17 mouse cellular contexts compared by ENCODE assay signal in genomic region chr10:128128143-128128542, GRCm38 (mm10). TPM values are rescaled to one million over a fixed set of nuclear protein-coding genes. Genes with fewer than 3 reads are reported as not detected.
DNase-seq lines count a peak whose midpoint lies in the region; ATAC-seq and TF ChIP-seq lines count a peak whose summit lies in the region.
"Had no signal": no experiment of that assay in that cellular context is flagged by ENCODE, and none has a peak within 500 bp of the region (broad histone marks: within the 10 kb centered on the region; RNA-seq: fewer than 3 reads in every experiment).

No protein-coding gene starts in this region.

- peaks cover 95% of the 10 kb centered on the region for H3K36me3 ChIP-seq in heart, embryonic 13.5 days
- peaks cover 30% of the 10 kb centered on the region for H3K36me3 ChIP-seq in heart, embryonic 11.5 days (ENCODE audit: control insufficient read depth, insufficient read depth, low read length)
- H3K36me3 ChIP-seq in kidney, embryonic 16.5 days (ENCODE audit: insufficient read depth, low read length), result peaks cover 62% of the 10 kb centered on the region
- peaks cover 59% of the 10 kb centered on the region for H3K36me3 ChIP-seq in lung, postnatal 0 days (ENCODE audit: insufficient read depth, low read length)

- no peak overlapping the region for H3K9ac ChIP-seq in heart, embryonic 13.5 days
- H3K9ac ChIP-seq in heart, embryonic 11.5 days (ENCODE audit: low read depth, low read length), result no peak overlapping the region
- no peak overlapping the region for H3K9ac ChIP-seq in kidney, embryonic 16.5 days (replicated peaks; ENCODE audit: low read length)
- no peak overlapping the region for H3K9ac ChIP-seq in lung, postnatal 0 days (replicated peaks; ENCODE audit: low read depth)
- H3K9ac ChIP-seq: heart, embryonic 15.5 days; hindbrain, embryonic 15.5 days; liver, embryonic 13.5 days; midbrain, embryonic 12.5 days had no signal

- DNase-seq in kidney, adult 9 months, result no peak
- DNase-seq in lung, postnatal 0 days (ENCODE audit: low spot score), result no peak
- DNase-seq in lung, postnatal 14 days, result no peak
- peak; percentile 19 for DNase-seq in lung, postnatal 36 days
- DNase-seq: cerebellum, adult 18-20 months; cerebellum, postnatal 25 days; embryo, embryonic 11 days; kidney, adult 8-10 months; liver, embryonic 13.5 days; retina, postnatal 1 day had no signal

- no peak overlapping the region for H3K4me3 ChIP-seq in heart, embryonic 13.5 days
- H3K4me3 ChIP-seq in heart, embryonic 11.5 days (ENCODE audit: low read depth, low read length), result no peak overlapping the region
- H3K4me3 ChIP-seq in kidney, embryonic 16.5 days (ENCODE audit: low read length), result no peak overlapping the region
- H3K4me3 ChIP-seq in lung, postnatal 0 days (ENCODE audit: low read depth, low read length), result no peak overlapping the region
- H3K4me3 ChIP-seq: heart, embryonic 15.5 days; hindbrain, embryonic 15.5 days; liver, embryonic 13.5 days; midbrain, embryonic 12.5 days had no signal

- 88% methylated on average over 8 of the region's 8 CpGs for WGBS in heart, embryonic 13.5 days
- whole genome bisulfite sequencing in heart, embryonic 11.5 days (ENCODE audit: insufficient replicate concordance), result 83% methylated on average over 8 of the region's 8 CpGs
- WGBS in kidney, embryonic 16.5 days, result 82% methylated on average over 8 of the region's 8 CpGs
- 73% methylated on average over 8 of the region's 8 CpGs for WGBS in lung, postnatal 0 days

- H3K4me2 ChIP-seq in heart, embryonic 13.5 days, result no peak overlapping the region
- H3K4me2 ChIP-seq in heart, embryonic 11.5 days, result no peak overlapping the region
- no peak overlapping the region for H3K4me2 ChIP-seq in kidney, embryonic 16.5 days (replicated peaks; ENCODE audit: low read depth, low read length)
- H3K4me2 ChIP-seq in lung, postnatal 0 days (replicated peaks; ENCODE audit: low read depth, low read length), result no peak overlapping the region
- H3K4me2 ChIP-seq: heart, embryonic 15.5 days; hindbrain, embryonic 15.5 days; liver, embryonic 13.5 days; midbrain, embryonic 12.5 days had no signal

- 0 out of 2 replicates have a peak overlapping the region, but pooled peaks have one; percentile 28 for H3K27ac ChIP-seq in heart, embryonic 13.5 days (replicated peaks)
- no peak overlapping the region for H3K27ac ChIP-seq in heart, embryonic 11.5 days (ENCODE audit: low read depth, low read length)
- no peak overlapping the region for H3K27ac ChIP-seq in kidney, embryonic 16.5 days (ENCODE audit: low read length)
- no peak overlapping the region for H3K27ac ChIP-seq in lung, postnatal 0 days (ENCODE audit: low read length)
- H3K27ac ChIP-seq: heart, embryonic 15.5 days; hindbrain, embryonic 15.5 days; liver, embryonic 13.5 days had no signal

- TF ChIP-seq CTCF in lung, postnatal 0 days (IDR thresholded peaks at IDR 0.05), result no peak

- ATAC-seq in heart, embryonic 13.5 days (ENCODE audit: extremely low read depth, insufficient number of reproducible peaks, low FRiP score, low TSS enrichment), result no peak
- ATAC-seq in heart, embryonic 11.5 days (replicated peaks; ENCODE audit: insufficient number of reproducible peaks, low FRiP score, low TSS enrichment), result no peak
- 0 out of 2 replicates have a peak, but pooled peaks have one; percentile 24 for ATAC-seq in kidney, embryonic 16.5 days (ENCODE audit: low FRiP score, low TSS enrichment)
- peak; percentile 51 for ATAC-seq in lung, postnatal 0 days

- TF ChIP-seq EP300 in lung, postnatal 0 days (IDR thresholded peaks at IDR 0.05), result no peak

- no peaks in the 10 kb centered on the region for H3K27me3 ChIP-seq in heart, embryonic 13.5 days (replicated peaks)
- H3K27me3 ChIP-seq in heart, embryonic 11.5 days (ENCODE audit: control insufficient read depth, insufficient read depth, low read length), result no peaks in the 10 kb centered on the region
- no peaks in the 10 kb centered on the region for H3K27me3 ChIP-seq in kidney, embryonic 16.5 days (ENCODE audit: insufficient read depth, low read length)
- no peaks in the 10 kb centered on the region for H3K27me3 ChIP-seq in lung, postnatal 0 days (replicated peaks; ENCODE audit: insufficient read depth, low read length)
- H3K27me3 ChIP-seq: CH12.LX; heart, embryonic 15.5 days; hindbrain, embryonic 15.5 days; liver, embryonic 13.5 days; midbrain, embryonic 12.5 days had no signal

- no peaks in the 10 kb centered on the region for H3K9me3 ChIP-seq in heart, embryonic 13.5 days
- H3K9me3 ChIP-seq in heart, embryonic 11.5 days (replicated peaks; ENCODE audit: control insufficient read depth, low read length), result no peaks in the 10 kb centered on the region
- no peaks in the 10 kb centered on the region for H3K9me3 ChIP-seq in kidney, embryonic 16.5 days (ENCODE audit: low read length)
- H3K9me3 ChIP-seq in lung, postnatal 0 days (ENCODE audit: low read length), result no peaks in the 10 kb centered on the region
- H3K9me3 ChIP-seq: heart, embryonic 15.5 days; hindbrain, embryonic 15.5 days; liver, embryonic 13.5 days; midbrain, embryonic 12.5 days had no signal

- H3K4me1 ChIP-seq in heart, embryonic 13.5 days, result no peaks in the 10 kb centered on the region
- H3K4me1 ChIP-seq in heart, embryonic 11.5 days (ENCODE audit: control insufficient read depth, insufficient read depth, low read length), result no peaks in the 10 kb centered on the region
- no peaks in the 10 kb centered on the region for H3K4me1 ChIP-seq in kidney, embryonic 16.5 days (ENCODE audit: insufficient read depth, low read length)
- no peaks in the 10 kb centered on the region for H3K4me1 ChIP-seq in lung, postnatal 0 days (ENCODE audit: insufficient read depth, low read depth, low read length)
- H3K4me1 ChIP-seq: midbrain, embryonic 12.5 days had no signal

RNA-seq across cellular contexts. Expression of gene Baz2a, which starts 36.8 kb away (rescaled TPM):
- 7.4 and 8.0 TPM in 2 replicates for polyA plus RNA-seq in heart, embryonic 13.5 days (2015; fragmentation: Nextera tagmentation; extraction: Ambion mirVana)
- polyA plus RNA-seq in heart, embryonic 11.5 days (2014; fragmentation: Nextera tagmentation; extraction: Ambion mirVana), result 10.9 and 21.7 TPM in 2 replicates
- 10.9 and 14.3 TPM in 2 replicates for polyA plus RNA-seq in kidney, embryonic 16.5 days (2015; fragmentation: Nextera tagmentation; extraction: Ambion mirVana)
- polyA plus RNA-seq in lung, postnatal 0 days (2015; fragmentation: Nextera tagmentation; extraction: Ambion mirVana), result 11.2 and 11.4 TPM in 2 replicates

RNA-seq across cellular contexts. Expression of gene Atp5b, which starts 45.1 kb away (rescaled TPM):
- polyA plus RNA-seq in heart, embryonic 13.5 days (2015; fragmentation: Nextera tagmentation; extraction: Ambion mirVana), result 4,907 and 5,417 TPM in 2 replicates
- polyA plus RNA-seq in heart, embryonic 11.5 days (2014; fragmentation: Nextera tagmentation; extraction: Ambion mirVana), result 4,523 and 4,948 TPM in 2 replicates
- polyA plus RNA-seq in kidney, embryonic 16.5 days (2015; fragmentation: Nextera tagmentation; extraction: Ambion mirVana), result 3,411 and 3,412 TPM in 2 replicates
- polyA plus RNA-seq in lung, postnatal 0 days (2015; fragmentation: Nextera tagmentation; extraction: Ambion mirVana), result 1,155 and 1,171 TPM in 2 replicates

RNA-seq across cellular contexts. Expression of gene Rbms2, which starts 52.0 kb away (rescaled TPM):
- polyA plus RNA-seq in heart, embryonic 13.5 days (2015; fragmentation: Nextera tagmentation; extraction: Ambion mirVana), result 35.4 and 37.3 TPM in 2 replicates
- polyA plus RNA-seq in heart, embryonic 11.5 days (2014; fragmentation: Nextera tagmentation; extraction: Ambion mirVana), result 36.1 and 38.5 TPM in 2 replicates
- 39.8 and 43.6 TPM in 2 replicates for polyA plus RNA-seq in kidney, embryonic 16.5 days (2015; fragmentation: Nextera tagmentation; extraction: Ambion mirVana)
- polyA plus RNA-seq in lung, postnatal 0 days (2015; fragmentation: Nextera tagmentation; extraction: Ambion mirVana), result 26.4 and 28.3 TPM in 2 replicates

Comparison
In these comparisons a context has a peak if more than half of its experiments do, and no peak if none do; other contexts are left out.
1. ATAC-seq: peak in kidney, embryonic 16.5 days (single experiment) and lung, postnatal 0 days (single experiment); none in heart, embryonic 13.5 days (single experiment) and heart, embryonic 11.5 days (single experiment).